Mouse (Mus musculus) myocyte (in vitro differentiated cells): ENCODE measurements around the gene Slc25a48.

ENCODE experiments used
- CEBPB ChIP-seq: IDR thresholded peaks from 2 replicates; pipeline ENCODE4 v1.6.1; 2011; ENCODE audit warnings: mild to moderate bottlenecking, moderate library complexity; ENCODE audit not compliant: poor library complexity, insufficient read depth, severe bottlenecking
- MAX ChIP-seq: IDR thresholded peaks from one replicate; pipeline ENCODE4 v1.6.1; 2011; ENCODE audit warnings: low read depth, mild to moderate bottlenecking, control low read depth
- MYOD1 ChIP-seq, 3 experiments: IDR thresholded peaks; one replicate each; pipeline ENCODE4 v1.6.1; 2011; ENCODE audit warnings: control low read depth in 2 of 3, low read depth in 2 of 3, mild to moderate bottlenecking in 2 of 3, moderate library complexity in 1 of 3; ENCODE audit not compliant: insufficient read length in 2 of 3, control insufficient read depth in 1 of 3
- MYOG ChIP-seq, 3 experiments: IDR thresholded peaks; one replicate each; pipeline ENCODE4 v1.6.1; 2011; ENCODE audit warnings: control low read depth in 2 of 3, low read depth in 2 of 3, mild to moderate bottlenecking in 2 of 3; ENCODE audit not compliant: insufficient read length in 2 of 3, control insufficient read depth in 1 of 3, insufficient read depth in 1 of 3
- POLR2A ChIP-seq: IDR thresholded peaks from one replicate; pipeline ENCODE4 v1.6.1; 2011; ENCODE audit warnings: low read depth, mild to moderate bottlenecking, control low read depth, moderate library complexity; ENCODE audit not compliant: insufficient read length
- POLR2AphosphoS2 ChIP-seq: IDR thresholded peaks from one replicate; pipeline ENCODE4 v1.6.1; 2011; ENCODE audit warnings: low read depth, control low read depth; ENCODE audit not compliant: insufficient read length
- REST ChIP-seq: IDR thresholded peaks from one replicate; pipeline ENCODE4 v1.6.1; 2011; ENCODE audit warnings: mild to moderate bottlenecking, control low read depth, moderate library complexity; ENCODE audit not compliant: insufficient read depth, insufficient read length
- TCF12 ChIP-seq: IDR thresholded peaks from one replicate; pipeline ENCODE4 v1.6.1; 2011; ENCODE audit warnings: mild to moderate bottlenecking, control low read depth; ENCODE audit not compliant: poor library complexity, insufficient read depth, severe bottlenecking
- TCF3 ChIP-seq: IDR thresholded peaks from one replicate; pipeline ENCODE4 v1.6.1; 2011; ENCODE audit warnings: low read depth, control low read depth; ENCODE audit not compliant: insufficient read length
- USF1 ChIP-seq: IDR thresholded peaks from one replicate; pipeline ENCODE4 v1.6.1; 2011; ENCODE audit warnings: low read depth, mild to moderate bottlenecking, control low read depth, moderate library complexity

DNA sequence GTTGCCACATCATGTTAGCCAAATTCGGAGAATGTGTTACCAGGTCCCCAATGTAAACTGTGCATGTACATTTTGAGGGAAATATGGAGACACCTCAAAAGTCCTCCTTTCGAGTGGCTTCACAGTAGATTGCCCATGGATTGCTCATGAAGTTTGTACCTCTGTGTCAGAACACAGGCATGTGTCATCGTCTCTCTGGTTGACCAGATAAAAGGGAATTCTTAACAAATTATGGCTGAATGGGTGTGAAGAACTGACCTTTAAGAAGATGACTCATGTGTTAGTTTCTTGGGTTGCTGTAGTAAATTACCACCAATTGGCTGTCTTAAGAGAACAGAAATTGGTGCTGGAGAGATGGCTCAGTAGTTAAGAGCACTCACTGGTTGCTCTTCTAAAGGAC, 6.0 kb downstream of the Slc25a48 start:
- TF ChIP-seq POLR2A: no peak
- TF ChIP-seq POLR2AphosphoS2: no peak
- no peak for TF ChIP-seq MYOG (IDR thresholded peaks at IDR 0.05; ENCODE audit: control insufficient read depth in 1 of 3, insufficient read depth in 1 of 3, insufficient read length in 2 of 3, low read depth in 2 of 3)
- TF ChIP-seq MAX: no peak
- no peak for TF ChIP-seq TCF12
- no peak for TF ChIP-seq USF1
- peak; percentile 79 for TF ChIP-seq CEBPB
- TF ChIP-seq REST: no peak
- no peak for TF ChIP-seq MYOD1 (IDR thresholded peaks at IDR 0.05; ENCODE audit: control insufficient read depth in 1 of 3, insufficient read length in 2 of 3, low read depth in 2 of 3)
- TF ChIP-seq TCF3: no peak
